Mouse (Mus musculus) liver, embryonic 13.5 days (tissue): ENCODE measurements at regions not wholly inside any gene's neighbourhood (a gene's known extent, or its start where the extent isn't known, plus 50 kb on each side); places are given as distances from the start of the nearest gene placed in this dataset.

Source experiments
- ATAC-seq: fragments of 200-750 bp; cut with Nextera tagmentation; 2 replicates; pipeline ENCODE4 v1.8.0; 2017; ENCODE audit warnings: low read depth, mild to moderate bottlenecking, moderate number of reproducible peaks, moderate library complexity
- DNase-seq: peaks from one replicate; pipeline ENCODE4 v3.0.0; 2022
- H3K27ac ChIP-seq: fragments of 300-500 bp; sonication (generic); 2 replicates; pipeline ENCODE4 v1.5.1; 2015; ENCODE audit warnings: moderate library complexity, mild to moderate bottlenecking, inconsistent platforms
- H3K27me3 ChIP-seq: fragments of 300-500 bp; sonication (generic); 2 replicates; pipeline ENCODE4 v1.6.1; 2015; ENCODE audit warnings: mild to moderate bottlenecking, inconsistent platforms
- H3K36me3 ChIP-seq: fragments of 300-500 bp; sonication (generic); 2 replicates; pipeline ENCODE4 v1.6.1; 2015; ENCODE audit warnings: mild to moderate bottlenecking, inconsistent platforms
- H3K4me1 ChIP-seq: fragments of 300-500 bp; sonication (generic); replicated peaks from 2 replicates; pipeline ENCODE4 v1.6.1; 2015; ENCODE audit warnings: inconsistent platforms
- H3K4me2 ChIP-seq: fragments of 300-500 bp; sonication (generic); 2 replicates; pipeline ENCODE4 v1.6.1; 2015; ENCODE audit warnings: inconsistent platforms, mild to moderate bottlenecking, moderate library complexity
- H3K4me3 ChIP-seq: fragments of 300-500 bp; sonication (generic); replicated peaks from 2 replicates; pipeline ENCODE4 v1.5.1; 2015; ENCODE audit warnings: mild to moderate bottlenecking, inconsistent platforms
- H3K9ac ChIP-seq: fragments of 300-500 bp; sonication (generic); 2 replicates; pipeline ENCODE4 v1.6.1; 2015; ENCODE audit warnings: mild to moderate bottlenecking, inconsistent platforms
- H3K9me3 ChIP-seq: fragments of 300-500 bp; sonication (generic); replicated peaks from 2 replicates; pipeline ENCODE4 v1.6.1; 2016; ENCODE audit warnings: inconsistent platforms
- WGBS: fragments of 180-500 bp; shearing (Covaris S2); methylation state at CpG from one replicate; pipeline ENCODE4 v1.1.7; 2015; ENCODE audit not compliant: insufficient replicate concordance; 5-methylcytosine and 5-hydroxymethylcytosine counted together

GRCm38 (mm10) chr1:156989149-156989785, 49.8 kb upstream of the Ralgps2 start:
- Histone ChIP-seq H3K9me3 (no peaks in the 10 kb centered on the region), H3K4me2 (no peak overlapping the region), H3K4me3 (no peak overlapping the region), H3K27me3 (no peaks in the 10 kb centered on the region), H3K4me1 (peaks cover 87% of the 10 kb centered on the region), H3K27ac (peak overlapping the region; percentile 84), H3K36me3 (no peaks in the 10 kb centered on the region), H3K9ac (peak overlapping the region; percentile 29; the same call in 1 of the 2 replicates)
- WGBS, result 58% methylated on average over 10 of the region's 10 CpGs
- ATAC-seq, result no peak
- no peak for DNase-seq
